In the genomic region with DNA sequence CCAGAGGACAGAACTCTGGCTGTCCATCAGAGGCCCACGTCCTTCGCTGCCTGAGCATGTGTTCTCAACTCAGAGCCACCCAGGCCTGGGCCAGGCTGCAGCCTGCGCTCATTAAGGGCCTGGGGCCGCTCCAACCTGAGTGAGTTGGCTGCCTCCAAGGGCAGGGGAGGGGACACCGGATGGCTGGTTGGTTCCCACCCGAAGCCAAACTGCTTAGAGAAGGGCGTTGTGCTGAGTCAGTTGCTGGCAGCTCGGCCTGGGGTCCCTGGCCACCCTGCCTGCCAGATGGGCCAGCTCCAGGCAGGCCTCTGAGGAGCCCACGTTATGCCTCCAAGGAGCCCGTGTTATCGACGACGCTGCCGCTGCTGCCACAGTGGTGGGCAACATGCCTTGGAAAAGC, we compare ENCODE assay signal across 9 mouse cellular contexts. TPM values are rescaled to one million over a fixed set of nuclear protein-coding genes. Genes with fewer than 3 reads are reported as not detected.
DNase-seq lines count a peak whose midpoint lies in the region; ATAC-seq and TF ChIP-seq lines count a peak whose summit lies in the region.
"Had no signal": no experiment of that assay in that cellular context is flagged by ENCODE, and none has a peak within 500 bp of the region (broad histone marks: within the 10 kb centered on the region; RNA-seq: fewer than 3 reads in every experiment).

No protein-coding gene starts in this region.

- no peak overlapping the region for H3K9ac ChIP-seq in hindbrain, postnatal 0 days (replicated peaks; ENCODE audit: low read length)
- H3K9ac ChIP-seq in hindbrain, embryonic 14.5 days, result no peak overlapping the region
- H3K9ac ChIP-seq: embryonic facial prominence, embryonic 12.5 days had no signal

- H3K4me3 ChIP-seq in hindbrain, postnatal 0 days (ENCODE audit: low read length), result no peak overlapping the region
- no peak overlapping the region for H3K4me3 ChIP-seq in hindbrain, embryonic 14.5 days (replicated peaks; ENCODE audit: low read length)
- H3K4me3 ChIP-seq: embryonic facial prominence, embryonic 12.5 days had no signal

- H3K9me3 ChIP-seq in hindbrain, postnatal 0 days (ENCODE audit: low read length), result no peaks in the 10 kb centered on the region
- H3K9me3 ChIP-seq in hindbrain, embryonic 14.5 days (ENCODE audit: control insufficient read depth, low read length), result no peaks in the 10 kb centered on the region
- H3K9me3 ChIP-seq: embryonic facial prominence, embryonic 12.5 days had no signal

- no peaks in the 10 kb centered on the region for H3K27me3 ChIP-seq in hindbrain, postnatal 0 days (ENCODE audit: insufficient read depth, low read length)
- no peaks in the 10 kb centered on the region for H3K27me3 ChIP-seq in hindbrain, embryonic 14.5 days (ENCODE audit: control insufficient read depth, insufficient read depth, low read length)
- H3K27me3 ChIP-seq: embryonic facial prominence, embryonic 12.5 days had no signal

- H3K27ac ChIP-seq in hindbrain, postnatal 0 days, result no peak overlapping the region
- H3K27ac ChIP-seq in hindbrain, embryonic 14.5 days, result no peak overlapping the region
- H3K27ac ChIP-seq: embryonic facial prominence, embryonic 12.5 days had no signal

- H3K36me3 ChIP-seq in hindbrain, postnatal 0 days (ENCODE audit: insufficient read depth, low read length), result no peaks in the 10 kb centered on the region
- no peaks in the 10 kb centered on the region for H3K36me3 ChIP-seq in hindbrain, embryonic 14.5 days (replicated peaks; ENCODE audit: control insufficient read depth, insufficient read depth)
- H3K36me3 ChIP-seq: embryonic facial prominence, embryonic 12.5 days had no signal

- peak; percentile 90; the same call in 1 of the 2 replicates for ATAC-seq in hindbrain, postnatal 0 days
- ATAC-seq in hindbrain, embryonic 14.5 days (ENCODE audit: low FRiP score), result no peak
- ATAC-seq in erythroid progenitor cell, adult 5-6 weeks (replicated peaks; ENCODE audit: low FRiP score, poor library complexity, severe bottlenecking), result 0 out of 2 replicates have a peak, but pooled peaks have one; percentile 11
- ATAC-seq in inflammation-experienced regulatory T-cells, adult 6 months, result no peak
- ATAC-seq: intestine, embryonic 16.5 days had no signal

- H3K4me1 ChIP-seq in hindbrain, postnatal 0 days (ENCODE audit: insufficient read depth, low read length), result 0 out of 2 replicates have a peak, but pooled peaks cover 7% of the 10 kb centered on the region
- H3K4me1 ChIP-seq in hindbrain, embryonic 14.5 days (replicated peaks; ENCODE audit: control insufficient read depth, insufficient read depth, low read length), result no peaks in the 10 kb centered on the region
- H3K4me1 ChIP-seq: embryonic facial prominence, embryonic 12.5 days had no signal

- DNase-seq in hindbrain, postnatal 0 days (ENCODE audit: low spot score), result peak; percentile 78
- no peak for DNase-seq in hindbrain, embryonic 14.5 days (ENCODE audit: low spot score)
- DNase-seq in adrenal gland, postnatal 14 days, result peak; percentile 73
- peak; percentile 65 to 77 for DNase-seq in layer of hippocampus, postnatal 10 days (ENCODE audit: low spot score in 2 of 2)
- no peak for DNase-seq in spleen, adult 18-20 months

- WGBS in hindbrain, postnatal 0 days, result 46% methylated on average over 14 of the region's 14 CpGs
- WGBS in hindbrain, embryonic 14.5 days, result 64% methylated on average over 14 of the region's 14 CpGs

- TF ChIP-seq CTCF in hindbrain, postnatal 0 days (IDR thresholded peaks at IDR 0.05; ENCODE audit: low read depth), result no peak

- no peak overlapping the region for H3K4me2 ChIP-seq in hindbrain, postnatal 0 days (ENCODE audit: low read depth, low read length)
- H3K4me2 ChIP-seq in hindbrain, embryonic 14.5 days (replicated peaks), result no peak overlapping the region
- H3K4me2 ChIP-seq: embryonic facial prominence, embryonic 12.5 days had no signal

RNA-seq across cellular contexts. Expression of gene Tsen2, which starts 44.9 kb away (rescaled TPM):
- total RNA-seq in hindbrain, postnatal 0 days (2014; rRNA removed), result 18.3 and 19.2 TPM in 2 replicates
- 22.7 and 25.9 TPM in 2 replicates for polyA plus RNA-seq in hindbrain, postnatal 0 days (2015; fragmentation: Nextera tagmentation; extraction: Ambion mirVana)
- 31.9 and 34.5 TPM in 2 replicates for polyA plus RNA-seq in hindbrain, embryonic 14.5 days (2014; fragmentation: Nextera tagmentation; extraction: Ambion mirVana)
- 10.6 and 12.4 TPM in 2 replicates for total RNA-seq in adrenal gland, postnatal 14 days (2021)
- total RNA-seq in erythroid progenitor cell, adult 5-6 weeks (2015; ENCODE audit: low replicate concordance), result 2.1 TPM in 1 of 2 replicates, not detected in the other
- total RNA-seq in erythroid progenitor cell, adult 5-6 weeks (2017; ENCODE audit: low replicate concordance), result 1.7 and 6.5 TPM in 2 replicates
- total RNA-seq in layer of hippocampus, postnatal 10 days (2021), result 10 to 100 TPM; 25.6 to 33.7 TPM
- 10 to 100 TPM in 2 of 3 experiments, 1 to 10 TPM in 1; 9.1 to 17.4 (median 14.2) TPM for polyA plus RNA-seq in inflammation-experienced regulatory T-cells, adult 6 months (2017; shearing (Covaris generic))

Comparison
In these comparisons a context has a peak if more than half of its experiments do, and no peak if none do; other contexts are left out.
1. ATAC-seq: peak in hindbrain, postnatal 0 days (single experiment) and erythroid progenitor cell, adult 5-6 weeks (single experiment); none in hindbrain, embryonic 14.5 days (single experiment) and inflammation-experienced regulatory T-cells, adult 6 months (single experiment).
2. DNase-seq: peak in hindbrain, postnatal 0 days (single experiment), adrenal gland, postnatal 14 days (single experiment) and layer of hippocampus, postnatal 10 days (2 of 2); none in hindbrain, embryonic 14.5 days (single experiment) and spleen, adult 18-20 months (0 of 2).